Mouse (Mus musculus) layer of hippocampus, adult 18-20 months (tissue): ENCODE measurements around the gene Armc9. TPM values are rescaled to one million over a fixed set of nuclear protein-coding genes. Genes with fewer than 3 reads are reported as not detected.
A peak's percentile ranks its signal among the peaks of the same experiment; 100 is the strongest.

Experiments
- DNase-seq, 2 experiments: peaks; one replicate each; pipeline ENCODE4 v3.0.0; 2022; ENCODE audit warnings: low spot score in 2 of 2
- total RNA-seq, 2 experiments: library from RNA; stranded (reverse); gene quantifications; 2 replicates each; pipeline ENCODE4 v1.2.3; 2021

Gene Armc9
- total RNA-seq, 2 experiments from 2014 or later = 34.5 to 35.6 TPM

GRCm38 (mm10) chr1:86161061-86161460 is 6.5 kb downstream of the Armc9 start:
- no peak for DNase-seq

GRCm38 (mm10) chr1:86174602-86175001 is 20.0 kb downstream of the Armc9 start:
- DNase-seq = no peak

- no peak for DNase-seq
Measured at GRCm38 (mm10) chr1:86176066-86176465, 21.5 kb downstream of the Armc9 start.

GRCm38 (mm10) chr1:86178462-86179253 is 24.1 kb downstream of the Armc9 start:
- peak; percentile 76 to 86 for DNase-seq

- no peak for DNase-seq
Measured at GRCm38 (mm10) chr1:86182004-86182709, 27.6 kb downstream of the Armc9 start.

- DNase-seq = no peak
Measured at GRCm38 (mm10) chr1:86183577-86184263, 29.1 kb downstream of the Armc9 start.

GRCm38 (mm10) chr1:86186762-86187161 is 32.2 kb downstream of the Armc9 start:
- no peak for DNase-seq

GRCm38 (mm10) chr1:86187856-86188255 is 33.3 kb downstream of the Armc9 start:
- DNase-seq = no peak

GRCm38 (mm10) chr1:86188271-86188670 is 33.7 kb downstream of the Armc9 start:
- DNase-seq = no peak

- no peak for DNase-seq
Measured at GRCm38 (mm10) chr1:86189034-86189702, 34.6 kb downstream of the Armc9 start.

- no peak for DNase-seq
Measured at GRCm38 (mm10) chr1:86190843-86191242, 36.3 kb downstream of the Armc9 start.

GRCm38 (mm10) chr1:86194044-86194443 is 39.5 kb downstream of the Armc9 start:
- DNase-seq = no peak

GRCm38 (mm10) chr1:86198276-86198675 is 43.7 kb downstream of the Armc9 start:
- peak in 1 of 2 experiments; percentile 45 for DNase-seq

GRCm38 (mm10) chr1:86199026-86199425 is 44.4 kb downstream of the Armc9 start:
- DNase-seq = no peak

GRCm38 (mm10) chr1:86201312-86201711 is 46.7 kb downstream of the Armc9 start:
- DNase-seq = no peak

GRCm38 (mm10) chr1:86202617-86203219 is 48.1 kb downstream of the Armc9 start:
- DNase-seq = peak; percentile 37 to 64

- DNase-seq = no peak
Measured at GRCm38 (mm10) chr1:86210676-86211075, 56.1 kb downstream of the Armc9 start.

GRCm38 (mm10) chr1:86211498-86211897 is 56.9 kb downstream of the Armc9 start:
- DNase-seq = no peak

GRCm38 (mm10) chr1:86212731-86213130 is 58.2 kb downstream of the Armc9 start:
- DNase-seq = no peak

- DNase-seq = peak; percentile 59 to 90
Measured at GRCm38 (mm10) chr1:86214158-86214557, 59.6 kb downstream of the Armc9 start.

GRCm38 (mm10) chr1:86215297-86215696 is 60.7 kb downstream of the Armc9 start:
- DNase-seq = no peak
